Mouse (Mus musculus): ENCODE measurements around the gene Rela.

Gene Rela

DNA sequence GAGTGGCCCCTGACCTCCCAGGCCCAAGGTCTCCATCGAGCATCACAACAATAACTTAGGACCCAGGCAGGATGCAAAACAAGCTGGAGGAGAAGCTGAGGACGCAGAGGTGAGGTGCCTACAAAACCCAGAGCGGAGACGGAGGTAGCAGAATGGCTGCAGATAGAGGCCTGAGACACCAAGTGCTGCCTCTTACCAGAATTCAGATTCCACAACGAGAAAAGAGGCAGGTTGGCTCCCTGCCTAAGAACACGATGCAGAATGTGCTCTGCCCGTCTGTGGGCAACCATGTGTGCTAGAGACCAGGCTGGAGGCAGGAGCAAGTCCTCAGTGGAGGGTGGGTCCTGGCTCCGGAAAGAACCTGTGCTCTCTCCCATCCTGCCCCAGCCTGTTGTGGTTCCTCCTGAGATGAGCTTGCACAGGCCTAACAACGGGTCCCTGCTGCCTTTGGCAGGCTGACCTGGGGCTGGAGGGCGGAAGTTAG is 55.7 kb downstream of the Rela start:
- H3K36me3 ChIP-seq (ENCODE audit: insufficient read depth, low read length), result peaks cover 57% of the 10 kb centered on the region
- peaks cover 16% of the 10 kb centered on the region for H3K27me3 ChIP-seq (ENCODE audit: insufficient read depth, low read length)
- TF ChIP-seq NANOG (IDR thresholded peaks at IDR 0.05; ENCODE audit: borderline replicate concordance, low read length), result no peak
- TF ChIP-seq POU5F1 (IDR thresholded peaks at IDR 0.05; ENCODE audit: borderline replicate concordance, low read length), result no peak
- TF ChIP-seq CTCF (conservative IDR thresholded peaks at IDR 0.05; ENCODE audit: low read length), result no peak

DNA sequence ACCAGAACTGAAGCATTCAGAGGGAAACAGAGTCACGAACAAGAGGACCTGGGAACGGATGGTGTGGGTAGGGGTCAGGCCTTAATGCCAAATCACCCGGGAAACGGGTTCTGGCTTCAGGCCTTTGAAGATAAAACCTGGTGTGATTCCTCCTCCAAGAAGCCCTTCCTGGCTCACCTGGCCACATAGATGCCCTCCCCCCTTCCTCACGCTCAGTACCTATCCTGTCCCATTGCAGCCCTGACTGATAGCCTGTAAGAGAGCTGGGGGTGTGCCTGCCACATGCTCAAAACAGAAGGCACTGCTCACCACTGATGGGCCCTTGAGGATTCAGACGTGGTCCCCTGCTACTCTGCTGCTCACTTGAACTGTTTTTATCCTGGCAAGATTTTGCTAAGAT is 56.5 kb downstream of the Rela start:
- TF ChIP-seq CTCF (conservative IDR thresholded peaks at IDR 0.05; ENCODE audit: low read length) (no peak), POU5F1 (IDR thresholded peaks at IDR 0.05; ENCODE audit: borderline replicate concordance, low read length) (no peak), NANOG (IDR thresholded peaks at IDR 0.05; ENCODE audit: borderline replicate concordance, low read length) (no peak)
- peaks cover 66% of the 10 kb centered on the region for H3K36me3 ChIP-seq (ENCODE audit: insufficient read depth, low read length)
- no peak overlapping the region for H3K4me3 ChIP-seq (replicated peaks; ENCODE audit: low read length)
- peaks cover 16% of the 10 kb centered on the region for H3K27me3 ChIP-seq (ENCODE audit: insufficient read depth, low read length)
- no peaks in the 10 kb centered on the region for H3K9me3 ChIP-seq (ENCODE audit: low read length)
- H3K4me1 ChIP-seq (replicated peaks; ENCODE audit: low read depth, low read length), result peaks cover 62% of the 10 kb centered on the region

More for the DNA sequence above, 55.7 kb downstream of the Rela start:
- Histone ChIP-seq H3K4me1 (replicated peaks; ENCODE audit: low read depth, low read length) (peaks cover 62% of the 10 kb centered on the region), H3K9me3 (ENCODE audit: low read length) (no peaks in the 10 kb centered on the region), H3K4me3 (replicated peaks; ENCODE audit: low read length) (no peak overlapping the region)

DNA sequence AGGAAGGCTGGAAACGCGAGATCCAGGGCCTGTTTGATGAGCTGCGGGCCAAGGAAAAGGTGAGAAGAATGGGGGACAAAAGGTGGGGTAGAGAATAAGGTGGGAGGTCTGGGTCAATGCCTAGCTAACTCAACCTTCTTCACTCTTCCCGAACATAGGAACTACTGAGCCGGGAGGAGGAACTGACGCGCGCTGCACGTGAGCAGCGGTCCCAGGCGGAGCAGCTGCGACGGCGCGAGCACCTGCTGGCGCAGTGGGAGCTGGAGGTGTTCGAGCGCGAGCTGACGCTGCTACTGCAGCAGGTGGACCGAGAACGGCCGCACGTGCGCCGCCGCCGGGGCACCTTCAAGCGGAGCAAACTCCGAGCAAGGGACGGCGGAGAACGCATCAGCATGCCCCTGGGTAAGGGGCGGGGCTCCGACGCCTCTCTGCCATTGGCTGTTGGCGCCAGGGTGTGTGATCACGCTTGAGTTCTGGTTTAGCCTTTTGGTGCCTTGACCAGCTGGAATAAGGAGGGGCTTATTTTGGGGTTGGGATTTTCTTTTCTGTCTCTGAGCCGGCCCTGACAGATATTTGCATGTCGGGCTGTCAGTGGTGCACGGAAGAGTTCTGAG is 58.7 kb downstream of the Rela start:
- TF ChIP-seq POU5F1 (IDR thresholded peaks at IDR 0.05; ENCODE audit: borderline replicate concordance, low read length) (no peak), CTCF (conservative IDR thresholded peaks at IDR 0.05; ENCODE audit: low read length) (no peak), NANOG (IDR thresholded peaks at IDR 0.05; ENCODE audit: borderline replicate concordance, low read length) (no peak)
- Histone ChIP-seq H3K27me3 (ENCODE audit: insufficient read depth, low read length) (peaks cover 16% of the 10 kb centered on the region), H3K9me3 (ENCODE audit: low read length) (no peaks in the 10 kb centered on the region), H3K4me3 (replicated peaks; ENCODE audit: low read length) (peak overlapping the region; percentile 75), H3K36me3 (ENCODE audit: insufficient read depth, low read length) (peaks cover 81% of the 10 kb centered on the region), H3K4me1 (replicated peaks; ENCODE audit: low read depth, low read length) (peaks cover 48% of the 10 kb centered on the region)

Data from E14TG2a.4 (cell line).